Mouse (Mus musculus): ENCODE data around the gene Rbfox1. TPM values are rescaled to one million over a fixed set of nuclear protein-coding genes. Genes with fewer than 3 reads are reported as not detected.

Rbfox1 gene
- polyA plus RNA-seq, 1 experiment from 2014 or later = 2.3 TPM

DNA sequence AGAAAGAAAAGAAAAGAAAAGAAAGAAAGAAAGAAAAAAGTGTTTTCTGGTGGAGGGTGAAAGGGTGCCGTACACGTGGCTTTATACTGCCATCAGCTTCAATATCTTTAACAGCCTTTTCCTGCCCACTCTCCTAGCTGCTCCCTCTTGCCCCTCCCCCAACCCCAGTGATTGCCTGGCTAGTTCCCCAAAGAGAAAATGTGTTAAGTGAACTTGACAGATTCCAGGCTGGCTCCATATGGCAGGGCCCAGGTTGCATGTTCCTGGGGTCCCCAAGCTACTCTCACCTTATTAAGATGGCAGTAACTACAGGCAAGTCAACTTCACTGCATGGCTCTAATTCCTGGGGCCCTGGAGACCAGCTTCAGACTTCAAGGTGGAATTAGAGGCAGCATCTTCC lies 1302.6 kb downstream of the Rbfox1 start:
- WGBS = 51% methylated on average over 2 of the region's 2 CpGs
- TF ChIP-seq CTCF (IDR thresholded peaks at IDR 0.05; ENCODE audit: low read depth) = no peak
- Histone ChIP-seq H3K27me3 (replicated peaks; ENCODE audit: control insufficient read depth, insufficient read depth, low read length) (no peaks in the 10 kb centered on the region), H3K4me3 (ENCODE audit: low read depth, low read length) (no peak overlapping the region), H3K4me1 (replicated peaks; ENCODE audit: control insufficient read depth, insufficient read depth, low read length) (no peaks in the 10 kb centered on the region), H3K9me3 (ENCODE audit: control insufficient read depth) (no peaks in the 10 kb centered on the region), H3K36me3 (ENCODE audit: control insufficient read depth, insufficient read depth) (no peaks in the 10 kb centered on the region), H3K9ac (ENCODE audit: low read depth, low read length) (no peak overlapping the region), H3K27ac (ENCODE audit: low read depth, low read length) (no peak overlapping the region), H3K4me2 (replicated peaks; ENCODE audit: low read depth) (no peak overlapping the region)
- no peak for ATAC-seq

DNA sequence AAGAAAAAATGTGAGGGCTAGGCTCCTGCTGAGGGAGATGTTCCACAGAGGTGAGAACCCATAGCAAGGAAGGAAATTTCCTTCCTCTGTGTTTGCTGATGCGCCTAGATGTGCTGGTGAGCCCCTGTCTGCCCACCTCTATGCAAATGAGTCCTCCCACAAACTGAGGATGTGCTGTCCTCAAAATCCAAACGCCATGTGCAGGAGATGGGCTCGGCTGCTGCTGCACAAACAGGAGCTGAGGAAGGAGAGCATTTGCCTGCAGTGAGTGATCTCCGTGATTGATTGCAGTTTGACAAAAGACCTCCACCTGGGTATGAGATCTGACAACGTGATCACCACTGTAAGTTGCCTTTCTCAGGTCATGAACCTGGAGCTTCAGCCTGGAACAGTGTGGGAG lies 1308.4 kb downstream of the Rbfox1 start:
- Histone ChIP-seq H3K27me3 (replicated peaks; ENCODE audit: control insufficient read depth, insufficient read depth, low read length) (no peaks in the 10 kb centered on the region), H3K4me2 (replicated peaks; ENCODE audit: low read depth) (no peak overlapping the region), H3K9me3 (ENCODE audit: control insufficient read depth) (no peaks in the 10 kb centered on the region), H3K9ac (ENCODE audit: low read depth, low read length) (no peak overlapping the region), H3K4me3 (ENCODE audit: low read depth, low read length) (no peak overlapping the region), H3K36me3 (ENCODE audit: control insufficient read depth, insufficient read depth) (no peaks in the 10 kb centered on the region), H3K27ac (ENCODE audit: low read depth, low read length) (no peak overlapping the region), H3K4me1 (replicated peaks; ENCODE audit: control insufficient read depth, insufficient read depth, low read length) (no peaks in the 10 kb centered on the region)
- 57% methylated on average over 5 of the region's 5 CpGs for WGBS
- TF ChIP-seq CTCF (IDR thresholded peaks at IDR 0.05; ENCODE audit: low read depth) = no peak
- ATAC-seq = no peak

DNA sequence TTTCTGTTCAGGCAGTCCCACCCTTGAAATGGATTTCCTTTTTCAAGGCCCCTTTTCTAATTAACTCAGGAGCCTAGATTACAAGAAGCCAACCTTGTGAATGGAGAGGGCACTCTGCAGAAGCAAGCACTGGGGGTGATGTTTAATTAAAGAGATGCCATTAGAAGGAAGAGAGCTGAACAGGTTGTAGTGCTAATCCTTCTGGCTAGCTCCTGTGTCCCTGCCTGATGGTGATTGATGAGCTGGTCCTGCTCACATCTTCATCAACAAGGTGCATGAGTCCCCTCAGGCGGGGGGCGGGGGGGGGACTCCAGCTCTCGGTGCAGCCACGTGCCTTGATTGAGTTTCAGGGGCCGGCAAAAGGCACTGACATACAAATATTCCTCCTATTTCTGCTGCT lies 1312.8 kb downstream of the Rbfox1 start:
- TF ChIP-seq CTCF (IDR thresholded peaks at IDR 0.05; ENCODE audit: low read depth) = no peak

DNA sequence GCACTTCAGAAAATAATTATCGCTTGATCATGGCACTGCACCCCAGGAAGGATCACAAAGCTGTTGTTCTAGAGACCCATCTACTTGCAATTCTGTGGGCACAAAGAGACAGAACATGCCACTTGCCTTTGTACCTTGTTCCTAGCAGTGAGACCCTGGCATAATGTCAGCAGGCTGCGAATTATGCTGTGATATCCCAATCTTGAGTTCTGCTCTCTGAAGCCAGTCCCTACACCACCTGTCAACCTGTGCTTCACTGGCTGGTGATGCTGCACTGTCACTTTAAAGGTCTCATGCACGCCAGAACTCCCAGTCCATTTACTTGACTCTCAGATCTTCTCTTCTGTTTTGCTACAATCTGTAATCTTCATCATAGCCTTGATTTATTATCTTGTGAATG lies 1315.1 kb downstream of the Rbfox1 start:
- ATAC-seq = no peak
- WGBS = 82% methylated on average over 3 of the region's 3 CpGs
- Histone ChIP-seq H3K4me2 (replicated peaks; ENCODE audit: low read depth) (no peak overlapping the region), H3K4me3 (ENCODE audit: low read depth, low read length) (no peak overlapping the region), H3K27me3 (replicated peaks; ENCODE audit: control insufficient read depth, insufficient read depth, low read length) (no peaks in the 10 kb centered on the region), H3K4me1 (replicated peaks; ENCODE audit: control insufficient read depth, insufficient read depth, low read length) (no peaks in the 10 kb centered on the region), H3K36me3 (ENCODE audit: control insufficient read depth, insufficient read depth) (no peaks in the 10 kb centered on the region), H3K9ac (ENCODE audit: low read depth, low read length) (no peak overlapping the region), H3K27ac (ENCODE audit: low read depth, low read length) (no peak overlapping the region), H3K9me3 (ENCODE audit: control insufficient read depth) (no peaks in the 10 kb centered on the region)
- no peak for TF ChIP-seq CTCF (IDR thresholded peaks at IDR 0.05; ENCODE audit: low read depth)

More for the DNA sequence above, 1312.8 kb downstream of the Rbfox1 start:
- H3K4me3 ChIP-seq (ENCODE audit: low read depth, low read length) = no peak overlapping the region
- no peak overlapping the region for H3K27ac ChIP-seq (ENCODE audit: low read depth, low read length)
- H3K9me3 ChIP-seq (ENCODE audit: control insufficient read depth) = no peaks in the 10 kb centered on the region
- no peak overlapping the region for H3K4me2 ChIP-seq (replicated peaks; ENCODE audit: low read depth)
- H3K4me1 ChIP-seq (replicated peaks; ENCODE audit: control insufficient read depth, insufficient read depth, low read length) = no peaks in the 10 kb centered on the region
- no peaks in the 10 kb centered on the region for H3K36me3 ChIP-seq (ENCODE audit: control insufficient read depth, insufficient read depth)
- no peak overlapping the region for H3K9ac ChIP-seq (ENCODE audit: low read depth, low read length)
- H3K27me3 ChIP-seq (replicated peaks; ENCODE audit: control insufficient read depth, insufficient read depth, low read length) = no peaks in the 10 kb centered on the region
- 85% methylated on average over 5 of the region's 5 CpGs for WGBS
- ATAC-seq = no peak

DNA sequence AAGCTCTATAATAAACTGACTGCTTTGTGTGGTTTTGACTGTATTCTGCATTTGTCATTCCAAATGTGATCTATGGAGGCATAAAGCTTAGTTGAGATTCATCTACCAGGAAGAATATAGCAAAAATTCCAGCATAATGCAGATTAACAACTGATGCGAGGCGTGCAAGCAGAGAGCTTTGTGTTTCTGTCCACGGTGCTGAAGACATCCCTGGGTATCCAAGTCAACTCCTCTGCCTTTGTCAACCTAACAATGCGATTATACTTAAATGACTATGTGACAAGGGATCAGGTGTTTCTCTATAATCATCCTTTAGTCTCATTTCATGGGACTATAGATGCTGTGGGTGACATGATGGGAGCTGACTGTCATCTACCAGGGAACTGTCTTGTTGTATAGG lies 1316.7 kb downstream of the Rbfox1 start:
- no peak overlapping the region for H3K4me2 ChIP-seq (replicated peaks; ENCODE audit: low read depth)

DNA sequence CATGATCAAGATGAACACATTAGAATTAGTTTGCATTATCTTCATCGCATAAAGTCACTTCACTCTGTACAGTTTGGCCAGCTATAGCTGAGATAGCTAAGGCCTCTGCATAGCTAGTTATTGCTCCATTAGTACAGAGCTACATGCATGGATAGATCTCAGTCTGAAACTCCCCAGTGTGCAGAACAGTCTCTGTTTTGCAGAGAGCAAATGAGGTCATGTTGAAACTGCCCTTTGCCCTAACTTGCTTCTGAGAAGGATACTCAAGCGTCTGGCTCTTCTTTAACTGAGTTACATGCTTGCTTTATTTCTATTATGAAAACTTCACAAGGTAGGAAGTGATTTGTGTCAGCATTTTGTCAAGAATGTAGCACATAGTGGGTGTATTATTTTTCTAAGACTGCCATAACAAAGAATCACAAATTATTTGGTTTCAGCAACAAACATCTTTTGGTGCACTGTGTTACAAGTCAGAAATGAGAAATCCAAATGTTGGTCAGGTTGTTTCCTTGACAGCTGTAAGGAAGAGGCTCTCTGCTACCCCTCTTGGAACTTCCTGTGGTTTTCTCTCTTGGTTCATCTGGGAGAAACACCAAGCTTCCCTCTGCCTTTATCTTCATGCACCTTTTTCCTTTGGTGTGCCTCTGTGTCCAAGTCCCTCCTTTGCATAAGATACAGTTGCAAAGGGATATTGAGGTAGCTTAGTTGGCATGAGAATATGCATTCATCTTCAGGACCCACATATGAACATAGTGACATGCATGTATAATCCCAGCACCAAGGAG lies 1321.2 kb downstream of the Rbfox1 start:
- no peaks in the 10 kb centered on the region for H3K9me3 ChIP-seq (ENCODE audit: control insufficient read depth)
- H3K4me2 ChIP-seq (replicated peaks; ENCODE audit: low read depth) = no peak overlapping the region
- no peak for TF ChIP-seq CTCF (IDR thresholded peaks at IDR 0.05; ENCODE audit: low read depth)
- H3K4me3 ChIP-seq (ENCODE audit: low read depth, low read length) = no peak overlapping the region
- H3K36me3 ChIP-seq (ENCODE audit: control insufficient read depth, insufficient read depth) = no peaks in the 10 kb centered on the region
- H3K27ac ChIP-seq (ENCODE audit: low read depth, low read length) = no peak overlapping the region
- ATAC-seq = no peak
- no peaks in the 10 kb centered on the region for H3K4me1 ChIP-seq (replicated peaks; ENCODE audit: control insufficient read depth, insufficient read depth, low read length)
- H3K27me3 ChIP-seq (replicated peaks; ENCODE audit: control insufficient read depth, insufficient read depth, low read length) = no peaks in the 10 kb centered on the region
- no peak overlapping the region for H3K9ac ChIP-seq (ENCODE audit: low read depth, low read length)
- 74% methylated on average over 2 of the region's 2 CpGs for WGBS

More for the DNA sequence above, 1316.7 kb downstream of the Rbfox1 start:
- H3K4me1 ChIP-seq (replicated peaks; ENCODE audit: control insufficient read depth, insufficient read depth, low read length) = no peaks in the 10 kb centered on the region
- H3K4me3 ChIP-seq (ENCODE audit: low read depth, low read length) = no peak overlapping the region
- no peak overlapping the region for H3K27ac ChIP-seq (ENCODE audit: low read depth, low read length)
- ATAC-seq = no peak
- H3K36me3 ChIP-seq (ENCODE audit: control insufficient read depth, insufficient read depth) = no peaks in the 10 kb centered on the region
- TF ChIP-seq CTCF (IDR thresholded peaks at IDR 0.05; ENCODE audit: low read depth) = no peak
- WGBS = 49% methylated on average over 4 of the region's 4 CpGs
- no peak overlapping the region for H3K9ac ChIP-seq (ENCODE audit: low read depth, low read length)
- H3K27me3 ChIP-seq (replicated peaks; ENCODE audit: control insufficient read depth, insufficient read depth, low read length) = no peaks in the 10 kb centered on the region
- no peaks in the 10 kb centered on the region for H3K9me3 ChIP-seq (ENCODE audit: control insufficient read depth)
